Mouse (Mus musculus): ENCODE measurements at regions not wholly inside any gene's neighbourhood (a gene's known extent, or its start where the extent isn't known, plus 50 kb on each side); places are given as distances from the start of the nearest gene placed in this dataset.
A peak's percentile ranks its signal among the peaks of the same experiment; 100 is the strongest.

DNA sequence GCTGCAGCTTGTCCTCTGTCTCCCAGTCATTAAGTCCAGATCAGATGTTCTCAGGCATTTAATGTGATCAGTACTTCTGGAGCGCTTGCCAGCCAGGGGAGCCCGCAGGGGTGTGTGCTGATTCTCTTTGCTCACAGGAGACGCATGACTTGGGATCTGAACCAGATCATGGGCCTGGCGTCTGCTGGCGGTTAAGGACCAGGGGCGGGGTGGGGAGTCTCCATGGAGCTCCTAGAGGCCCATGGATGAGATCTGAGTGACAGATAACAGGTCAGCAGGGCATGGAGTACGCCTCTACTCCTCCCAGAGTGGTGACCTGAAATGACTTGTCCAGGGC lies 136.7 kb upstream of the Hdac4 start:
- Histone ChIP-seq H3K4me2 (no peak overlapping the region), H3K9me3 (no peaks in the 10 kb centered on the region), H3K27me3 (no peaks in the 10 kb centered on the region), H3K4me3 (replicated peaks) (no peak overlapping the region), H3K9ac (no peak overlapping the region), H3K27ac (no peak overlapping the region), H3K4me1 (no peaks in the 10 kb centered on the region), H3K36me3 (replicated peaks) (no peaks in the 10 kb centered on the region)
- no peak for ATAC-seq (ENCODE audit: low FRiP score)
- WGBS = 87% methylated on average over 7 of the region's 7 CpGs

DNA sequence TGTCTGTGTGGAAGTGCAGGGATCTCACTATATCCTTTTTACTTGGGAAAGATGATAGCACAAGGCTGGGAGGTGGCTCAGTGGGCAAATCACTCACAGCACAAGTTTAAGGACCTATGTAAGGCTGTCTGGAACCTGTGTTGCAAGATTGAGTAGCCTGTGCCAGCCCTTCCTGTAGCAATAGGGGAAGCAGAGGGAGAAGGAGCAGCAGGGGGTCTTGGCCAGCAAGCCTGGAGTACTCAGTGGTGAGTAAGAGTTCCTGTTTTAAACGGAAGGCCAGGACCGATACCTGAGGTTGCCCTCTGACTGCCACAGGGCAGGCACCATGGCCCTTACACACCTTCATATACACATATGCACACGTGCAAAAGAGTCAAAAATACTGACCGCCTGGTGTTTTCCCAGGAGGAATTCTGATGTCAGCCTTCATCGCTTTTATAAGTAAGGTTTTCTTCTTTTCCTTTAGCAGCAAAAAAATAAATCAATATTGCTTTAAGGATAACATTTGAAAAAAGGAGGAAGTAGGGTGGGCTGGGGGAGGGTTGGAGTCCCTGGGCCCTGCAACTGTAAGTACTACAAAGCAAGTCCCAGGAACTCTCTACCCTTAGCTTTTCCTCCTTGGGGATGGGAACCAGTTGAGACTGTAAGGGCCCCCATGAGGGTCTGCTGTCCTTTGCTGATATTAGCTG lies 136.2 kb upstream of the Hdac4 start:
- Histone ChIP-seq H3K4me3 (replicated peaks) (no peak overlapping the region), H3K27me3 (no peaks in the 10 kb centered on the region), H3K4me1 (no peaks in the 10 kb centered on the region), H3K27ac (no peak overlapping the region), H3K4me2 (no peak overlapping the region), H3K9me3 (no peaks in the 10 kb centered on the region), H3K36me3 (replicated peaks) (no peaks in the 10 kb centered on the region), H3K9ac (no peak overlapping the region)
- ATAC-seq (ENCODE audit: low FRiP score) = no peak
- WGBS = 90% methylated on average over 5 of the region's 5 CpGs

- WGBS = 85% methylated on average over 5 of the region's 5 CpGs
- ATAC-seq (ENCODE audit: low FRiP score) = no peak
Observed at GRCm38 (mm10) chr1:92330181-92330580, 134.7 kb upstream of the Hdac4 start.

GRCm38 (mm10) chr1:92329491-92329890 lies 134.0 kb upstream of the Hdac4 start:
- H3K9me3 ChIP-seq = no peaks in the 10 kb centered on the region
- no peak overlapping the region for H3K4me2 ChIP-seq
- no peak for ATAC-seq (ENCODE audit: low FRiP score)
- no peaks in the 10 kb centered on the region for H3K36me3 ChIP-seq (replicated peaks)
- no peak overlapping the region for H3K4me3 ChIP-seq (replicated peaks)
- no peak overlapping the region for H3K27ac ChIP-seq
- peaks cover under 1% of the 10 kb centered on the region; the same call in 1 of the 2 replicates for H3K4me1 ChIP-seq
- 84% methylated on average over 7 of the region's 7 CpGs for WGBS
- H3K9ac ChIP-seq = no peak overlapping the region
- H3K27me3 ChIP-seq = no peaks in the 10 kb centered on the region

More at GRCm38 (mm10) chr1:92330181-92330580, 134.7 kb upstream of the Hdac4 start:
- Histone ChIP-seq H3K4me1 (no peaks in the 10 kb centered on the region), H3K4me3 (replicated peaks) (no peak overlapping the region), H3K36me3 (replicated peaks) (no peaks in the 10 kb centered on the region), H3K9me3 (no peaks in the 10 kb centered on the region), H3K27me3 (no peaks in the 10 kb centered on the region), H3K27ac (no peak overlapping the region), H3K9ac (no peak overlapping the region), H3K4me2 (no peak overlapping the region)

DNA sequence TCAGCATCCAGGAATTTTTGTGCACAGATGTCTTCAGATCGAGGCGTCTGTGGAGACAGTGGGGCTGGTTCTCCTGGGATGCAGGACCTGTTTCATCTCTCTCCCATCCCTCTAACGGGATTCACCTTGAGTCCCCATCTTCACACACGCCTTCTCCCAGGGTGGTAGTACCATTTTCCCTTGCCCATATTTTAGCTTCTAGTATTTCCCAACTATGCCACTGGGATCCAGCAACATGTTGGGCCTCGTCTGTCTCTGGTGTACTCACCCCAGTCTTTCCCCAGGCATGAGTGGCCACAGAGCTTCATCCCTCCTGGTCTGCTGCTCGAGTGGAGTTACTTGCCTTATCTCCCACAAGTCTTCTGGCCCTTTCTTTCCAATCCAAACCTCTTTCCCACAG lies 131.6 kb upstream of the Hdac4 start:
- ATAC-seq (ENCODE audit: low FRiP score) = no peak
- no peaks in the 10 kb centered on the region for H3K9me3 ChIP-seq

GRCm38 (mm10) chr1:92325281-92325680 lies 129.8 kb upstream of the Hdac4 start:
- H3K9me3 ChIP-seq = no peaks in the 10 kb centered on the region
- H3K27ac ChIP-seq = no peak overlapping the region
- H3K4me3 ChIP-seq (replicated peaks) = no peak overlapping the region
- H3K9ac ChIP-seq = no peak overlapping the region
- H3K36me3 ChIP-seq (replicated peaks) = no peaks in the 10 kb centered on the region
- WGBS = 88% methylated on average over 7 of the region's 7 CpGs
- ATAC-seq (ENCODE audit: low FRiP score) = no peak
- peaks cover 8% of the 10 kb centered on the region for H3K4me1 ChIP-seq
- no peak overlapping the region for H3K4me2 ChIP-seq
- no peaks in the 10 kb centered on the region for H3K27me3 ChIP-seq

More for the DNA sequence above, 131.6 kb upstream of the Hdac4 start:
- Histone ChIP-seq H3K4me2 (no peak overlapping the region), H3K27me3 (no peaks in the 10 kb centered on the region), H3K4me1 (peaks cover 8% of the 10 kb centered on the region), H3K27ac (no peak overlapping the region), H3K36me3 (replicated peaks) (no peaks in the 10 kb centered on the region), H3K4me3 (replicated peaks) (no peak overlapping the region), H3K9ac (no peak overlapping the region)
- 92% methylated on average over 6 of the region's 6 CpGs for WGBS

GRCm38 (mm10) chr1:92324091-92324950 lies 128.8 kb upstream of the Hdac4 start:
- 60% methylated on average over 14 of the region's 14 CpGs for WGBS
- no peak overlapping the region for H3K4me3 ChIP-seq (replicated peaks)
- no peaks in the 10 kb centered on the region for H3K36me3 ChIP-seq (replicated peaks)
- no peak overlapping the region for H3K4me2 ChIP-seq
- no peak for ATAC-seq (ENCODE audit: low FRiP score)
- no peak overlapping the region for H3K9ac ChIP-seq
- no peaks in the 10 kb centered on the region for H3K9me3 ChIP-seq
- H3K27me3 ChIP-seq = no peaks in the 10 kb centered on the region
- peaks cover 8% of the 10 kb centered on the region for H3K4me1 ChIP-seq
- H3K27ac ChIP-seq = no peak overlapping the region

GRCm38 (mm10) chr1:92317131-92317530 lies 121.6 kb upstream of the Hdac4 start:
- WGBS = 86% methylated on average over 4 of the region's 4 CpGs
- no peak overlapping the region for H3K4me3 ChIP-seq (replicated peaks)
- H3K9ac ChIP-seq = no peak overlapping the region
- H3K4me1 ChIP-seq = peaks cover 6% of the 10 kb centered on the region; the same call in 1 of the 2 replicates
- no peak overlapping the region for H3K27ac ChIP-seq
- H3K9me3 ChIP-seq = no peaks in the 10 kb centered on the region
- H3K4me2 ChIP-seq = no peak overlapping the region
- no peaks in the 10 kb centered on the region for H3K27me3 ChIP-seq
- H3K36me3 ChIP-seq (replicated peaks) = no peaks in the 10 kb centered on the region
- no peak for ATAC-seq (ENCODE audit: low FRiP score)

DNA sequence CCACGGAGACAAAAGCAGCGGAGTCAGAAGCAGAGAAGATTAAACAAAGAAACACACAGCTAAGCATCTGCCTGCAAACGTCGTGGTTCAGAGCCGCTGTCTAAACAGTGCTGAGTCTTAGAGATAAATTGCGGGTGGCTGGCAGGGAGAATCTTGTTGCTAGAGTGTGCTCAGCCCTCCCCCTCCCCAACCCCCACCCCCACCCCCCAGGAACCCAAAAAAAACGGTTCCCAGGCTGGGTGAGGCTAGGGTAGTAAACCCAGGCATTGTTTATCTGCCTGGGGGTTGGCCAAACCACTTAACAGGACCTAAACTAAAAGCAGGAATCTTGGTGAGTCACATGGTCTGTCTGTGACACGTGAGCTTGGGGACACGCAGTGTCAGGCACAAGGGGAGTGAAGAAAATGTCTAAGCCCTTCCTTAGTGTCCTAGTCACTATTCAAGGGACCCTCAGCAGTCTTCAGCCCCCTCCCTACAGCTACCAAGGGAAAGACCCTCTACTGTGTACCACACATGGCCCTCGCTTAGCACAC lies 120.8 kb upstream of the Hdac4 start:
- 0 out of 2 replicates have a peak, but pooled peaks have one; percentile 39 for ATAC-seq (ENCODE audit: low FRiP score)
- Histone ChIP-seq H3K27ac (no peak overlapping the region), H3K9ac (no peak overlapping the region), H3K36me3 (replicated peaks) (no peaks in the 10 kb centered on the region), H3K4me3 (replicated peaks) (no peak overlapping the region), H3K4me2 (no peak overlapping the region; the same call in 1 of the 2 replicates), H3K27me3 (no peaks in the 10 kb centered on the region), H3K9me3 (no peaks in the 10 kb centered on the region), H3K4me1 (peaks cover 6% of the 10 kb centered on the region; the same call in 1 of the 2 replicates)
- 33% methylated on average over 10 of the region's 10 CpGs for WGBS

DNA sequence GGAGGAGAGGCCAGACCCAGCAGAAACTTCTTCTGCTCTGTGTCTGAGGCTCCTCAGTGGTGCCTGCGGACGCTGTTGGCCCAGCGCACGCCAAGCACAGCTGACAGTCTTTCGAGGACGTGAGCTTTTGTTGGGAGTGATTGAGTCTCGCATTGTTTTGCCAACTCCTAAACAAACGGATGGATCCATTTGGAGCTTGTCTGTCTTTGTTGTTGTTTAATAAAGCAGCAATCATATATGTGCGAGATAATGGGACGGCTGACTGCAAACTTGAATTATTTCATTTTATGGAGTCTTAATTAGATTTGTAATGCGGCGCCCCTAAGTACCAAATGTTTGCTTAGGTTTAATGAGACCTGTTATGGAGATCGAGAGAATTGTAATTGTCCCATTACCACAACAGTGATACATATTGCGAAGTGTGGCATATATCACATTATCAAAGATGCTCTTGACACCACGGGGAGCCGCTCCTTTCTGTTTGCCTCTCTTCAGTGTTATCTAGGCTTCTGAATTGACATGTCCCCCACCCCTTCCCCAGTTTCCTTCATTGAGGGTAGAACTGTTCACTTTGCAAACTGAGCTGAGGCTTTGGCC lies 117.6 kb upstream of the Hdac4 start:
- no peaks in the 10 kb centered on the region for H3K36me3 ChIP-seq (replicated peaks)
- H3K4me1 ChIP-seq = peaks cover 6% of the 10 kb centered on the region; the same call in 1 of the 2 replicates
- H3K4me2 ChIP-seq = no peak overlapping the region
- WGBS = 82% methylated on average over 16 of the region's 16 CpGs
- no peak overlapping the region for H3K4me3 ChIP-seq (replicated peaks)
- H3K27me3 ChIP-seq = no peaks in the 10 kb centered on the region
- no peak for ATAC-seq (ENCODE audit: low FRiP score)
- no peak overlapping the region for H3K9ac ChIP-seq
- no peak overlapping the region for H3K27ac ChIP-seq
- no peaks in the 10 kb centered on the region for H3K9me3 ChIP-seq

DNA sequence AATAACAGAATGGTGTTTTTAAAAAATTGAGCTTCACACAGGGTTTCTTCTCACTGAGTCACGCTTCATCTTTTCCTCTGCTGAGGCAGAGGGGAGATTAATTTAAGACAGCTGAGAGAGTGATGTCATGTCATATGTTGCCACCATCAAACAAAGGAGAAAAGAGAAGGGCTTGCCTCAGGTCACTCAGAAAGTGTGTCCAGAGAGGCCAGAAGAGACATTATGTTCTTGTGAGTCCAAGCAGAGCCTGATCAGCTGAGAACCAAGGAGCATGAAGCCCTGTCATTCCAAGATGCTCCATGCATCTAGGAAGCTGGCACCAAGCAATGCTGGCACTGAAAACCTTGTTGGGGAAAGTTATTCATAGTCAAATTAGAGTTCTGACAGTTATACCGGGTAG lies 114.4 kb upstream of the Hdac4 start:
- Histone ChIP-seq H3K4me2 (no peak overlapping the region), H3K4me1 (no peaks in the 10 kb centered on the region), H3K27me3 (no peaks in the 10 kb centered on the region), H3K27ac (no peak overlapping the region), H3K9ac (no peak overlapping the region), H3K4me3 (replicated peaks) (no peak overlapping the region), H3K9me3 (no peaks in the 10 kb centered on the region), H3K36me3 (replicated peaks) (no peaks in the 10 kb centered on the region)
- ATAC-seq (ENCODE audit: low FRiP score) = no peak
- WGBS = 83% methylated on average over 2 of the region's 2 CpGs

GRCm38 (mm10) chr1:92309381-92309780 lies 113.9 kb upstream of the Hdac4 start:
- Histone ChIP-seq H3K36me3 (replicated peaks) (no peaks in the 10 kb centered on the region), H3K27me3 (no peaks in the 10 kb centered on the region), H3K9ac (no peak overlapping the region), H3K4me1 (no peaks in the 10 kb centered on the region), H3K27ac (no peak overlapping the region), H3K4me3 (replicated peaks) (no peak overlapping the region), H3K9me3 (no peaks in the 10 kb centered on the region), H3K4me2 (no peak overlapping the region)
- 80% methylated on average over 6 of the region's 6 CpGs for WGBS
- no peak for ATAC-seq (ENCODE audit: low FRiP score)
